Mouse (Mus musculus) spleen, adult 2 months (tissue): ENCODE measurements around the gene Entpd1. TPM values are rescaled to one million over a fixed set of nuclear protein-coding genes. Genes with fewer than 3 reads are reported as not detected.
A peak's percentile ranks its signal among the peaks of the same experiment; 100 is the strongest.

ENCODE experiments used
- DNase-seq, 2 experiments: peaks; one replicate each; pipeline versions ENCODE4 v3.0.0 to v3.0.0-alpha.2; 2012 to 2021; ENCODE audit warnings: low spot score in 2 of 2, low read depth in 1 of 2
- H3K27ac ChIP-seq: fragments of 200-500 bp; 2 replicates; pipeline ENCODE4 v1.5.1; 2012; ENCODE audit warnings: low read length, inconsistent platforms; ENCODE audit not compliant: insufficient read depth
- H3K27me3 ChIP-seq: fragments of 200-500 bp; 2 replicates; pipeline ENCODE4 v1.6.1; 2012; ENCODE audit warnings: mild to moderate bottlenecking, moderate library complexity, low read length, inconsistent platforms; ENCODE audit not compliant: control insufficient read depth, insufficient read depth
- H3K36me3 ChIP-seq: fragments of 200-500 bp; 2 replicates; pipeline ENCODE4 v1.6.1; 2012; ENCODE audit warnings: mild to moderate bottlenecking, low read length, inconsistent platforms; ENCODE audit not compliant: control insufficient read depth, insufficient read depth
- H3K4me1 ChIP-seq: fragments of 200-500 bp; 2 replicates; pipeline ENCODE4 v1.6.1; 2011; ENCODE audit warnings: inconsistent platforms; ENCODE audit not compliant: control insufficient read depth, insufficient read depth, insufficient read length
- H3K4me3 ChIP-seq: fragments of 200-500 bp; 2 replicates; pipeline ENCODE4 v1.5.1; 2011; ENCODE audit warnings: mild to moderate bottlenecking, inconsistent platforms; ENCODE audit not compliant: insufficient read depth, insufficient read length; ENCODE audit errors: extremely low read depth
- CTCF ChIP-seq: fragments of 200-500 bp; IDR thresholded peaks from 2 replicates; pipeline ENCODE4 v1.5.1; 2011; ENCODE audit warnings: mild to moderate bottlenecking, inconsistent platforms; ENCODE audit not compliant: insufficient read depth, insufficient read length, insufficient replicate concordance; ENCODE audit errors: extremely low read depth
- POLR2A ChIP-seq: fragments of 200-500 bp; IDR thresholded peaks from 2 replicates; pipeline ENCODE4 v1.6.1; 2011; ENCODE audit warnings: low read depth, low read length, inconsistent platforms
- WGBS: fragments of 180-500 bp; shearing (Covaris S2); methylation state at CpG from one replicate; pipeline ENCODE4 v1.1.7; 2018; 5-methylcytosine and 5-hydroxymethylcytosine counted together
- polyA plus RNA-seq: library from polyadenylated mRNA; depleted of rRNA; stranded (reverse); fragments of >200 nt; gene quantifications from 2 replicates; pipeline ENCODE4 v1.2.3, GENCODE M21; 2012; rRNA removed

Gene Entpd1
- polyA plus RNA-seq, result 9.1 and 10.5 TPM in 2 replicates

DNA sequence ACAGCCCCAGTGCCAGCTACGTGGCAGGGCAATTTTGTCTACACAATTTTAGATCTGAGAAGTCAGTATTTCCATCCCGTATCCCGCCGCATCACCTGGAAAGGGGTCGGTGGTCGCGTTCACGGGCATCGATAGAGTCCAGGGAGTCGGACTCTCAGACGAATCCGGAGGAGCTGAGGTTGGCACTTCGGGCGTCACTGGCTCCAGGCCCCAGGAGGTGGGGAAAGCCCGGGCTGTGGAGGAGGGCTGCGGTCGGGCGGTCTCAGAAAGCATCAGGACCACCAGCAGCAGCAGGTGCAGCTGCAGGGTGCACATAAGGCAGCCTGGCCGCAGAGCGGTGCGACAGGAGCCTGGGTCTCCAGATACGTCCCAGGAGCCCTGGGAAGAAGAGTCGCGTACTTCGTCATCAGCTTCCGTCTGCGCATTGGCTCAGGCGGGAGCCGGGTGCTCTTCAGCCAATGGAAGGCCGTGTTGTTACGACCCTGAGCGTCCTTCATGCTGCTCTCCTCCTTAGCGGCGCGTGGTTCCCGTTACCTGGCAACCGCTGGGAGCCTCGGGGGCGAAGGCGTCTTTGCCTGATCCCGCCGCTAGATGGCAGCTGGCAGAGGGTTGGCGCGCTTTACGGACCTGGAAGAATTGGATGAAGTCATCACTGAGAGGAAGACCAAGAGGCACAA, at the start of gene Entpd1, which contains the start of gene Tctn3:
Gene Entpd1, plus strand, starts transcription at position 537 of the 677 bp plus-strand sequence.
Gene Tctn3, minus strand, starts transcription at position 404 of the 677 bp plus-strand sequence.
- Histone ChIP-seq H3K36me3 (peaks cover 4% of the 10 kb centered on the region), H3K27ac (no peak within 1 kb of the TSS), H3K27me3 (no peaks in the 10 kb centered on the region), H3K4me1 (peaks cover 4% of the 10 kb centered on the region; the same call in 1 of the 2 replicates), H3K4me3 (peak within 1 kb of the TSS; percentile 74)
- peak; percentile 91 to 94 for DNase-seq
- 1% methylated on average over 45 of the region's 45 CpGs for WGBS
- peak; percentile 93 for TF ChIP-seq CTCF
- TF ChIP-seq POLR2A, result no peak

- WGBS, result 95% methylated on average over 10 of the region's 10 CpGs
- Histone ChIP-seq H3K36me3 (peaks cover 32% of the 10 kb centered on the region), H3K4me1 (no peaks in the 10 kb centered on the region), H3K27me3 (no peaks in the 10 kb centered on the region), H3K27ac (no peak overlapping the region), H3K4me3 (no peak overlapping the region)
- TF ChIP-seq CTCF (no peak), POLR2A (no peak)
- DNase-seq, result no peak
Measured at GRCm38 (mm10) chr19:40563880-40564645, 48.1 kb upstream of the Entpd1 start.

DNA sequence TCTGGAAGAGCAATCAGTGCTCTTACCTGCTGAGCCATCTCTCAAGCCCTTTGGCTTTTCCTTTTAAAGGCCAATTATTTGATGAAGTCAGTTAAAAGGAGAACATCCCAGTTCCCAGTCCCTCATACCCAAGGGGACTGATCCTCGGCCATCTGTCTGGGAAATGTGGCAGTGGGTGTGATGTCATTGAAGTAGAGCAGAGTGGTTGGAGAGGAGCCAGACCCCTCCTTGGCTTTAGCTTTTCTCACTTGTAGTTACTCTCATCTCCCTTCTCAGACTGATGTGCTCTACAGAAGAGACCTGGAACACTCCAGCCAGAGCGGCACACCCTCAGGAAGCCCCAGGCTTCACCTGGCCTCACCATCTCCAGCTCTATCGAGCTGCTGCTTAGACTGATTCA, 44.5 kb upstream of the Entpd1 start:
- Histone ChIP-seq H3K4me3 (no peak overlapping the region), H3K36me3 (peaks cover 38% of the 10 kb centered on the region), H3K27me3 (no peaks in the 10 kb centered on the region), H3K27ac (no peak overlapping the region), H3K4me1 (no peaks in the 10 kb centered on the region)
- no peak for DNase-seq
- WGBS, result 90% methylated on average over 3 of the region's 3 CpGs
- TF ChIP-seq POLR2A (no peak), CTCF (no peak)

DNA sequence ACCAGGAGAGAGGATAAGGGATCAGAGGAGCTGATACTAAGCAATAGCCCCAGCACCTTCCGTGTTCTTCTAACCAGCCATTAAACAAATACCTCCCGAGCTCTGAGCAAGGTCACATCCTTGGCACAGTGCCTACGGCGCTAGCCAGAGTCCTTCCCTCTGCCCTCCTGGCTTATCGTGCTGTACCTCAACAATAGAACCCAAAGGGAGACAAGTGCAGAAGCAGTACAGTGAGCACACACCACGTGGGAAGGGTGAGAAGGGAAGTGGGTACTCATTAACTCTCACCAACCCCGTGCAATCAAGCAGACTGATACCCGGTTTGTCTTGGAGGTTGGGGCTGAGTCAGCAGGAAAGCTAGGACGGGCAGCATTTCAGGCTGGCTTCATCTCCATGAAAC, 41.4 kb upstream of the Entpd1 start:
- Histone ChIP-seq H3K27ac (no peak overlapping the region), H3K36me3 (peaks cover 37% of the 10 kb centered on the region), H3K4me3 (no peak overlapping the region), H3K4me1 (no peaks in the 10 kb centered on the region), H3K27me3 (no peaks in the 10 kb centered on the region)
- no peak for TF ChIP-seq CTCF
- TF ChIP-seq POLR2A, result no peak
- no peak for DNase-seq
- 88% methylated on average over 9 of the region's 9 CpGs for WGBS

DNA sequence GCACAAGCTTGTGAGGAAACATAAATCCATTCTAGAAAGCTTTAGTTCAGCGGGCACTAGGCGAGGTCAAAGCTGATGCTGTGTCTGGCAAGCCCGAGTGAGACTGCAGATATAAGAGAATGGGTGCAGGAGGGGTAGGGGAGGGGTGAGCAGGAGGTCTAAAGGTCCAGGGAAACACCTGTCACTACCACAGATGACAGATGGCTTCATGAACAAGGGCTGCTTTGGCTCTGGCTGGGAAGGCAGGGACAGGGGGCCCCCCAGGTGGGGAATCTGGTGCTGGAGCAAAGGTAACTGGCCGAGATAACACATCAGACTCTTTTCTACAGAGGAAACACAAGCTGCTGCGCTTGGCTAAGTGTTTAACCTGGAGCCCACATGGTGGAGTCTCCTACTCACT, 36.7 kb upstream of the Entpd1 start:
- no peaks in the 10 kb centered on the region for H3K27me3 ChIP-seq
- WGBS, result 87% methylated on average over 5 of the region's 5 CpGs
- TF ChIP-seq CTCF (no peak), POLR2A (no peak)
- peaks cover 20% of the 10 kb centered on the region for H3K36me3 ChIP-seq
- H3K4me3 ChIP-seq, result no peak overlapping the region
- no peak for DNase-seq
- H3K4me1 ChIP-seq, result no peaks in the 10 kb centered on the region
- H3K27ac ChIP-seq, result no peak overlapping the region

DNA sequence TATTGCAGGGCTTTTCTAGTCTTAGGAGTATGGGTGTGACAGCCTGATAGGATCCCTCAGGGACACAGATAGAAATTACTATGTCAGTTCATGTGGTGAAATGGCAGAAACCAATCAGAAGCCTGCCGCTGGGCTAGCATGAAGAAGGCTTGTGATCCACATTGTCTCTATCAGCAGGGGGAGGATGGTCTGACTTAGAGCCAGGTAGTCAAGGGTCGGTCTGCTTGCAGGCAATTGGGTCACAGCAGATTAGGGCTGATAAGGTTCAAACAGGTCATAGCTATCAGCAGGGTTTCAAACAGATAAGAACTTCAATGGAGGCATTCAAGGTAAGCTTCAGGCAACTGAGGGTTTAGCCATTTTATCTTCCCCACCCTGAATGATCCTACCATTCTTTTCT, 31.3 kb upstream of the Entpd1 start:
- H3K27me3 ChIP-seq, result no peaks in the 10 kb centered on the region
- no peak overlapping the region for H3K27ac ChIP-seq
- no peak overlapping the region for H3K4me3 ChIP-seq
- no peak for DNase-seq
- no peaks in the 10 kb centered on the region for H3K4me1 ChIP-seq
- H3K36me3 ChIP-seq, result peaks cover 7% of the 10 kb centered on the region
- 92% methylated on average over 2 of the region's 2 CpGs for WGBS
- no peak for TF ChIP-seq POLR2A
- TF ChIP-seq CTCF, result no peak
